Mouse (Mus musculus) E14TG2a.4 (cell line): ENCODE data around the gene Shisa5.
A peak's percentile ranks its signal among the peaks of the same experiment; 100 is the strongest.

Experiments
- H3K27me3 ChIP-seq: 2 replicates; pipeline ENCODE4 v1.6.1; 2014; ENCODE audit warnings: low read length, control low read depth; ENCODE audit not compliant: insufficient read depth
- H3K36me3 ChIP-seq: 2 replicates; pipeline ENCODE4 v1.6.1; 2014; ENCODE audit warnings: low read length, control low read depth; ENCODE audit not compliant: insufficient read depth
- H3K4me1 ChIP-seq: replicated peaks from 2 replicates; pipeline ENCODE4 v1.6.1; 2014; ENCODE audit warnings: low read depth, low read length, control low read depth
- H3K4me3 ChIP-seq: replicated peaks from 2 replicates; pipeline ENCODE4 v1.5.1; 2014; ENCODE audit warnings: mild to moderate bottlenecking, low read length
- H3K9me3 ChIP-seq: 2 replicates; pipeline ENCODE4 v1.6.1; 2014; ENCODE audit warnings: low read length, control low read depth
- CTCF ChIP-seq: conservative IDR thresholded peaks from 2 replicates; pipeline ENCODE4 v1.5.1; 2014; ENCODE audit warnings: low read length
- NANOG ChIP-seq: IDR thresholded peaks from 2 replicates; pipeline ENCODE4 v1.6.1; 2014; ENCODE audit warnings: borderline replicate concordance, low read length, mixed read lengths
- POU5F1 ChIP-seq: IDR thresholded peaks from 2 replicates; pipeline ENCODE4 v1.6.1; 2014; ENCODE audit warnings: low read length, borderline replicate concordance

Shisa5 gene

GRCm38 (mm10) chr9:109049996-109050673, 11.8 kb downstream of the Shisa5 start:
- peak overlapping the region; percentile 79 for H3K4me3 ChIP-seq
- H3K27me3 ChIP-seq = no peaks in the 10 kb centered on the region
- no peaks in the 10 kb centered on the region for H3K9me3 ChIP-seq
- H3K36me3 ChIP-seq = peaks cover 5% of the 10 kb centered on the region
- H3K4me1 ChIP-seq = peaks cover 71% of the 10 kb centered on the region
- TF ChIP-seq POU5F1 (no peak), CTCF (no peak), NANOG (no peak)

GRCm38 (mm10) chr9:109050674-109050997, 12.3 kb downstream of the Shisa5 start:
- no peak for TF ChIP-seq POU5F1
- no peak for TF ChIP-seq NANOG
- no peak for TF ChIP-seq CTCF

GRCm38 (mm10) chr9:109051011-109051501, 12.7 kb downstream of the Shisa5 start:
- peaks cover 5% of the 10 kb centered on the region for H3K36me3 ChIP-seq
- H3K4me1 ChIP-seq = peaks cover 80% of the 10 kb centered on the region
- no peak for TF ChIP-seq NANOG
- TF ChIP-seq POU5F1 = no peak
- no peak for TF ChIP-seq CTCF
- peak overlapping the region; percentile 30; the same call in 1 of the 2 replicates for H3K4me3 ChIP-seq
- no peaks in the 10 kb centered on the region for H3K27me3 ChIP-seq
- H3K9me3 ChIP-seq = no peaks in the 10 kb centered on the region

More at GRCm38 (mm10) chr9:109050674-109050997, 12.3 kb downstream of the Shisa5 start:
- Histone ChIP-seq H3K4me1 (peaks cover 76% of the 10 kb centered on the region), H3K9me3 (no peaks in the 10 kb centered on the region), H3K27me3 (no peaks in the 10 kb centered on the region), H3K4me3 (no peak overlapping the region), H3K36me3 (peaks cover 5% of the 10 kb centered on the region)

- Histone ChIP-seq H3K36me3 (peaks cover 13% of the 10 kb centered on the region), H3K27me3 (no peaks in the 10 kb centered on the region), H3K9me3 (no peaks in the 10 kb centered on the region), H3K4me3 (peak overlapping the region; percentile 30; the same call in 1 of the 2 replicates), H3K4me1 (peaks cover 85% of the 10 kb centered on the region)
- TF ChIP-seq NANOG (no peak), CTCF (no peak), POU5F1 (no peak)
Observed at GRCm38 (mm10) chr9:109051651-109052489, 13.5 kb downstream of the Shisa5 start.

- Histone ChIP-seq H3K9me3 (no peaks in the 10 kb centered on the region), H3K27me3 (no peaks in the 10 kb centered on the region), H3K4me3 (no peak overlapping the region), H3K36me3 (peaks cover 21% of the 10 kb centered on the region), H3K4me1 (peaks cover 90% of the 10 kb centered on the region)
- no peak for TF ChIP-seq NANOG
- no peak for TF ChIP-seq POU5F1
- TF ChIP-seq CTCF = no peak
Observed at GRCm38 (mm10) chr9:109052490-109053260, 14.3 kb downstream of the Shisa5 start.

- peaks cover 27% of the 10 kb centered on the region for H3K36me3 ChIP-seq
- no peak for TF ChIP-seq NANOG
- TF ChIP-seq CTCF = no peak
- no peak for TF ChIP-seq POU5F1
- H3K4me3 ChIP-seq = no peak overlapping the region
- H3K9me3 ChIP-seq = no peaks in the 10 kb centered on the region
- no peaks in the 10 kb centered on the region for H3K27me3 ChIP-seq
- peaks cover 96% of the 10 kb centered on the region for H3K4me1 ChIP-seq
Observed at GRCm38 (mm10) chr9:109053366-109053765, 15.0 kb downstream of the Shisa5 start.

- no peak overlapping the region for H3K4me3 ChIP-seq
- no peaks in the 10 kb centered on the region for H3K9me3 ChIP-seq
- H3K36me3 ChIP-seq = peaks cover 27% of the 10 kb centered on the region
- peaks cover 96% of the 10 kb centered on the region for H3K4me1 ChIP-seq
- no peaks in the 10 kb centered on the region for H3K27me3 ChIP-seq
- TF ChIP-seq CTCF (no peak), POU5F1 (no peak), NANOG (no peak)
Observed at GRCm38 (mm10) chr9:109053851-109054250, 15.5 kb downstream of the Shisa5 start.

- Histone ChIP-seq H3K9me3 (no peaks in the 10 kb centered on the region), H3K4me1 (peaks cover 96% of the 10 kb centered on the region), H3K27me3 (no peaks in the 10 kb centered on the region), H3K36me3 (peaks cover 27% of the 10 kb centered on the region), H3K4me3 (peak overlapping the region; percentile 41)
- TF ChIP-seq POU5F1 = no peak
- no peak for TF ChIP-seq NANOG
- TF ChIP-seq CTCF = no peak
Observed at GRCm38 (mm10) chr9:109054712-109055111, 16.3 kb downstream of the Shisa5 start.
